Mouse (Mus musculus) megakaryocyte progenitor cell, adult 5-6 weeks (primary cell): ENCODE data around the gene Tspear. TPM values are rescaled to one million over a fixed set of nuclear protein-coding genes. Genes with fewer than 3 reads are reported as not detected.
A peak's percentile ranks its signal among the peaks of the same experiment; 100 is the strongest.
"Not testable (repeated sequence)": the region's sequence is repeated elsewhere in the genome, so short reads cannot be mapped to it uniquely, and the experiment has no call there.

Experiments
- ATAC-seq: replicated peaks from 2 replicates; pipeline ENCODE4 v1.8.0; 2016; ENCODE audit warnings: mild to moderate bottlenecking, moderate TSS enrichment, inconsistent platforms; ENCODE audit not compliant: poor library complexity
- total RNA-seq, 2 experiments: library from RNA; stranded (forward) in 1 of 2; stranded (reverse) in 1 of 2; fragments of 157-497, 149-512 nt in 1 of 2; fragments of 200-1000 nt in 1 of 2; gene quantifications; 2 replicates each; pipeline versions ENCODE4 v1.2.3 to v1.2.4; 2015 to 2017

The Tspear gene
- total RNA-seq (2015) (0.12 and 0.96 TPM in 2 replicates), total RNA-seq (2017) (not detected in 2 replicates)

- no peak; the same call in 1 of the 2 replicates for ATAC-seq
Measured at GRCm38 (mm10) chr10:77685895-77686664, at the start of gene Tspear. TSS of gene Tspear (plus strand) at chr10:77686569.

- no peak for ATAC-seq
Measured at GRCm38 (mm10) chr10:77638956-77639355, 47.4 kb upstream of the Tspear start.

GRCm38 (mm10) chr10:77643160-77643559, 43.2 kb upstream of the Tspear start:
- peak; percentile 19; the same call in 1 of the 2 replicates for ATAC-seq

- peak; percentile 59 for ATAC-seq
Measured at GRCm38 (mm10) chr10:77645571-77645970, 40.8 kb upstream of the Tspear start.

- ATAC-seq: no peak
Measured at GRCm38 (mm10) chr10:77647461-77647860, 38.9 kb upstream of the Tspear start.

- ATAC-seq: no peak
Measured at GRCm38 (mm10) chr10:77647901-77648300, 38.5 kb upstream of the Tspear start.

- no peak for ATAC-seq
Measured at GRCm38 (mm10) chr10:77652046-77652445, 34.3 kb upstream of the Tspear start.

GRCm38 (mm10) chr10:77658286-77658994, 27.9 kb upstream of the Tspear start:
- peak; percentile 52 for ATAC-seq

- ATAC-seq: 0 out of 2 replicates have a peak, but pooled peaks have one; percentile 17
Measured at GRCm38 (mm10) chr10:77663949-77664665, 22.3 kb upstream of the Tspear start.

- no peak for ATAC-seq
Measured at GRCm38 (mm10) chr10:77666342-77666741, 20.0 kb upstream of the Tspear start.

GRCm38 (mm10) chr10:77667402-77667801, 19.0 kb upstream of the Tspear start:
- ATAC-seq: no peak

- no peak for ATAC-seq
Measured at GRCm38 (mm10) chr10:77670710-77671109, 15.7 kb upstream of the Tspear start.

- ATAC-seq: peak; percentile 89
Measured at GRCm38 (mm10) chr10:77671519-77671918, 14.8 kb upstream of the Tspear start.

- ATAC-seq: no peak
Measured at GRCm38 (mm10) chr10:77673765-77674164, 12.6 kb upstream of the Tspear start.

- ATAC-seq: 0 out of 2 replicates have a peak, but pooled peaks have one; percentile 20
Measured at GRCm38 (mm10) chr10:77677562-77677961, 8.8 kb upstream of the Tspear start.

GRCm38 (mm10) chr10:77682994-77683393, 3.4 kb upstream of the Tspear start:
- no peak for ATAC-seq

- no peak for ATAC-seq
Measured at GRCm38 (mm10) chr10:77684181-77684580, 2.2 kb upstream of the Tspear start.

GRCm38 (mm10) chr10:77687021-77687420, 652 bp downstream of the Tspear start:
- no peak for ATAC-seq

GRCm38 (mm10) chr10:77690356-77690807, 4.0 kb downstream of the Tspear start, which contains the start of gene Gm19402:
TSS of gene Gm19402 (minus strand) at chr10:77690757.
- not testable (repeated sequence) for ATAC-seq

- no peak for ATAC-seq
Measured at GRCm38 (mm10) chr10:77697133-77697532, 10.8 kb downstream of the Tspear start, which contains the start of gene Gm9508. TSS of gene Gm9508 (minus strand) at chr10:77697233.

GRCm38 (mm10) chr10:77706326-77706725, 20.0 kb downstream of the Tspear start, which contains the start of gene Gm10272:
TSS of gene Gm10272 (plus strand) at chr10:77706626.
- no peak for ATAC-seq
